Mouse (Mus musculus): Measurements from ENCODE around the gene Tbpl1. TPM values are rescaled to one million over a fixed set of nuclear protein-coding genes. Genes with fewer than 3 reads are reported as not detected.

Tbpl1 gene
- total and polyA plus RNA-seq, 3 experiments, result 36.6 to 41.8 TPM; not detected in 1

Other genes starting within 250 kb of the Tbpl1 start
- gene Slc2a12, start 86.9 kb downstream of the Tbpl1 start, total RNA-seq (2012; rRNA removed), result 0.26 and 0.35 TPM in 2 replicates
- under 1 TPM in 1 of 2 experiments, not detected in 1; 0.01 TPM for gene Slc2a12, start 86.9 kb downstream of the Tbpl1 start, polyA plus RNA-seq (2012; ENCODE audit: insufficient read depth in 1 of 2, insufficient read length in 2 of 2, low read depth in 1 of 2, low replicate concordance in 2 of 2, missing spikeins in 1 of 2)
- gene Tcf21, start 88.2 kb upstream of the Tbpl1 start, total RNA-seq (2012; rRNA removed), result not detected in 2 replicates
- gene Tcf21, start 88.2 kb upstream of the Tbpl1 start, polyA plus RNA-seq (2012; ENCODE audit: insufficient read depth in 1 of 2, insufficient read length in 2 of 2, low read depth in 1 of 2, low replicate concordance in 2 of 2, missing spikeins in 1 of 2), result not detected

Measured in MEL (cell line).